Mouse (Mus musculus) forebrain, embryonic 11.5 days (tissue): ENCODE measurements at regions not wholly inside any gene's neighbourhood (a gene's known extent, or its start where the extent isn't known, plus 50 kb on each side); places are given as distances from the start of the nearest gene placed in this dataset.

Experiments
- ATAC-seq: fragments of 200-750 bp; cut with Nextera tagmentation; replicated peaks from 2 replicates; pipeline ENCODE4 v1.8.0; 2017; ENCODE audit warnings: moderate TSS enrichment; ENCODE audit not compliant: low FRiP score
- DNase-seq: peaks from one replicate; pipeline ENCODE4 v3.0.0-alpha.2; 2017; ENCODE audit warnings: low spot score
- H3K27ac ChIP-seq: fragments of 300-500 bp; sonication (generic); 2 replicates; pipeline ENCODE4 v1.5.1; 2014; ENCODE audit warnings: low read depth, low read length
- H3K27me3 ChIP-seq: fragments of 300-500 bp; sonication (generic); 2 replicates; pipeline ENCODE4 v1.6.1; 2014; ENCODE audit warnings: mild to moderate bottlenecking, low read length, mixed read lengths; ENCODE audit not compliant: control insufficient read depth, insufficient read depth
- H3K36me3 ChIP-seq: fragments of 300-500 bp; sonication (generic); 2 replicates; pipeline ENCODE4 v1.6.1; 2014; ENCODE audit warnings: mild to moderate bottlenecking, low read length, moderate library complexity, mixed read lengths; ENCODE audit not compliant: control insufficient read depth, insufficient read depth
- H3K4me1 ChIP-seq: fragments of 300-500 bp; sonication (generic); replicated peaks from 2 replicates; pipeline ENCODE4 v1.6.1; 2014; ENCODE audit warnings: low read length, mixed read lengths; ENCODE audit not compliant: control insufficient read depth, insufficient read depth
- H3K4me2 ChIP-seq: fragments of 300-500 bp; sonication (generic); 2 replicates; pipeline ENCODE4 v1.6.1; 2014; ENCODE audit warnings: low read depth, mild to moderate bottlenecking, low read length, moderate library complexity, mixed read lengths; ENCODE audit not compliant: severe bottlenecking
- H3K4me3 ChIP-seq: fragments of 300-500 bp; sonication (generic); 2 replicates; pipeline ENCODE4 v1.5.1; 2014; ENCODE audit warnings: low read depth, low read length
- H3K9ac ChIP-seq: fragments of 300-500 bp; sonication (generic); 2 replicates; pipeline ENCODE4 v1.6.1; 2014; ENCODE audit warnings: low read length
- H3K9me3 ChIP-seq: fragments of 300-500 bp; sonication (generic); 2 replicates; pipeline ENCODE4 v1.6.1; 2016; ENCODE audit warnings: low read length, mixed read lengths; ENCODE audit not compliant: control insufficient read depth
- WGBS: fragments of 180-500 bp; shearing (Covaris S2); extraction: QIAGEN DNeasy Blood & Tissue Kit; methylation state at CpG from one replicate; pipeline ENCODE4 v1.1.7; 2014; 5-methylcytosine and 5-hydroxymethylcytosine counted together

DNA sequence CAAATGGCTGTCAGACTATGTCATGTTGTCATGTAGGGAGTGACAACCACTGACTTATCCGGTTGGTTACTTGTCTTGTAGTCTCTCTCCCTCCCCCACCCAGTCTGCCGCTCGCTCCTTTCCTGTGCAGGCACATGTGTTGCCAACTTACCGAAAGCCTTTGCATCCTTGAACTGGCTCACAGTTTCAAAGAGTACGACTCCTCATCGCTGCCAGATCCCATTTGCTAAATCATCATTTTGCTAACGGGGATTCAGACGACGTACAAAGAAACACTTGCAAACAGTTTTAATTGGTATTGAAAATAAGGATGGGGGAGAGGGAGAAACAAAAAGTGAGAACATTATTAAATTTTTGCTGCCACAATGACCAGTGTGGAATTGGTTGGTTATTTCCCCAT, 582.7 kb downstream of the Vrk1 start:
- H3K9ac ChIP-seq: no peak overlapping the region
- no peak for ATAC-seq
- no peaks in the 10 kb centered on the region for H3K27me3 ChIP-seq
- no peaks in the 10 kb centered on the region for H3K9me3 ChIP-seq
- no peak overlapping the region for H3K4me3 ChIP-seq
- H3K36me3 ChIP-seq: no peaks in the 10 kb centered on the region
- no peak for DNase-seq
- H3K4me2 ChIP-seq: no peak overlapping the region
- no peaks in the 10 kb centered on the region for H3K4me1 ChIP-seq
- WGBS: 83% methylated on average over 9 of the region's 9 CpGs
- no peak overlapping the region for H3K27ac ChIP-seq

- no peaks in the 10 kb centered on the region for H3K9me3 ChIP-seq
- H3K4me2 ChIP-seq: no peak overlapping the region
- DNase-seq (no peak), ATAC-seq (no peak)
- no peak overlapping the region for H3K4me3 ChIP-seq
- WGBS: 76% methylated on average over 12 of the region's 12 CpGs
- no peaks in the 10 kb centered on the region for H3K4me1 ChIP-seq
- H3K36me3 ChIP-seq: no peaks in the 10 kb centered on the region
- H3K9ac ChIP-seq: no peak overlapping the region
- no peaks in the 10 kb centered on the region for H3K27me3 ChIP-seq
- H3K27ac ChIP-seq: no peak overlapping the region
Observed at GRCm38 (mm10) chr12:106597636-106598035, 587.6 kb downstream of the Vrk1 start.

DNA sequence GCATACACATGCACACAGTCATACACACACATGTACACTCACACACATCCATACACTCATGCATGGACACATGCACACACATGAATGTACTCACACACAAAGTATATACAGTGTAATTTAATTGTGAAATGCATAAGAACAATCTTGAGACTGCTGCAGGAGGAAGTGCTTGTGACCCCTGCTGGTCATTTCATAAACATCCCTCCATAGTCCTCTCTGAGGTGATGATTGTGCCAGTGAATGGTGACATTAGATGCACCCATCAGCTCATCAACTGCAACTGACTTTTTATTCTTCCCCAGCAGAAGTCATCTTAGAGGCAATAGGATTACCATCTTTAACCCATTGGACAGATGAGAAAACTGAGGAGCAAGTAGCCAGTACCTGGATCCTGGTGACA, 597.2 kb downstream of the Vrk1 start:
- Histone ChIP-seq H3K4me3 (no peak overlapping the region), H3K4me1 (no peaks in the 10 kb centered on the region; the same call in 1 of the 2 replicates), H3K4me2 (no peak overlapping the region), H3K9me3 (no peaks in the 10 kb centered on the region), H3K36me3 (no peaks in the 10 kb centered on the region), H3K27me3 (no peaks in the 10 kb centered on the region), H3K9ac (no peak overlapping the region), H3K27ac (no peak overlapping the region)
- ATAC-seq (no peak), DNase-seq (no peak)

DNA sequence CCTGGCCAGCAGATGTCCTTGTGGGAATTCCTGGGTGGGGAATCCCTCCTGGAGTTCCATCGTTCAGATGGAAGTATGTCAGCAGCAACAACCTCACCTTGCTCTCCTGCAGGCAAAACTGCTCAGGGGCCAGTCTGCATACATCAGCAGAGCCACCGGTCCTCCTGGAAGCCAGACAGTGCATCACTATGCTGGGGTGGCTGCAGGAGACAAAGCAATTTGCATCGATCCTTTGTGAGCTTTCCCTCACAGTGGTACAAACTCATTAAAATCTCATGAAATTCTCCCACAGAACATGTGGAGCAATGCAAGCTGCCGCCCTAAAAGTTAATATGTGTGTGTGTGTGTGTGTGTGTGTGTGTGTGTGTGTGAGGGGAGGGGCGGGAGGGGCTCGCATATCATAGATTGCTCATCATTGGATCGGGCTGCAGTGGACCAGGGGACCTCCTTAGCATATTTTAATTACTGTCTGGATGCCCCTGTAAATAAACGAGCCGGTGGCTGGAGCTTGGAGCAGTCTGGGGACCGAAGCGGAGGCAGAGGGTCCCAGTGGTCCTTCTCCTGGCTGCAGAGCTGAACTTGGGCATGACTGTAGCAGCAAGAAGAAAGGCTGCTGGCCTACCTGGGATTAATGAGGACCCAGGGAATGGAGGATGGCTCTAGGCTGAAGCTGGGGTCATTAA, 597.8 kb downstream of the Vrk1 start:
- 68% methylated on average over 11 of the region's 11 CpGs for WGBS
- no peak overlapping the region for H3K27ac ChIP-seq
- H3K4me3 ChIP-seq: no peak overlapping the region
- H3K27me3 ChIP-seq: no peaks in the 10 kb centered on the region
- ATAC-seq (no peak), DNase-seq (no peak)
- H3K4me2 ChIP-seq: no peak overlapping the region
- no peaks in the 10 kb centered on the region for H3K9me3 ChIP-seq
- no peaks in the 10 kb centered on the region for H3K36me3 ChIP-seq
- H3K9ac ChIP-seq: no peak overlapping the region
- no peaks in the 10 kb centered on the region; the same call in 1 of the 2 replicates for H3K4me1 ChIP-seq

GRCm38 (mm10) chr12:106618684-106619083, 608.7 kb downstream of the Vrk1 start:
- Histone ChIP-seq H3K9ac (no peak overlapping the region), H3K27ac (no peak overlapping the region), H3K36me3 (no peaks in the 10 kb centered on the region), H3K4me3 (no peak overlapping the region), H3K27me3 (no peaks in the 10 kb centered on the region), H3K4me1 (no peaks in the 10 kb centered on the region), H3K4me2 (no peak overlapping the region), H3K9me3 (no peaks in the 10 kb centered on the region)
- DNase-seq (no peak), ATAC-seq (no peak)
- WGBS: 93% methylated on average over 6 of the region's 6 CpGs

DNA sequence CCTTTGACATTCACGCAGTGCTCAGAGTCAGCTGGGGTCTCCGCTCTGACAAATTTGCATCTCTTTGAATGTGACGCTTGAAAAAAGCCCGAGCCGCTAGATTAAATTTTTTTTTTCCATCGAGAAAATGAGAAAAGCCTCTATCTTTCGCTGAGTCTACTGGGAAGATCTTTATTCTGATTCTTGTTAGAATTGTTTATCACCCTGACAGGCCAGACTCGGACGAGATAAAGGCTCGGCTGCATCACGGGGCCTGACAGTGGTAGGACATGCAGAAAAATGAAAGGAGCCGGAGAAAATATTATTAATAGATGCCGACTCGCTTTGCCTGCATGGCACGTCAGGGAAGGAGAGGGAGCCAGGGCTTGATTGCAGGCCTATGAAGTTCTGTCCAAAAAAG, 616.8 kb downstream of the Vrk1 start:
- H3K4me3 ChIP-seq: no peak overlapping the region
- DNase-seq (no peak), ATAC-seq (no peak)
- 72% methylated on average over 15 of the region's 15 CpGs for WGBS
- no peak overlapping the region for H3K4me2 ChIP-seq
- no peak overlapping the region for H3K27ac ChIP-seq
- no peak overlapping the region for H3K9ac ChIP-seq
- no peaks in the 10 kb centered on the region for H3K36me3 ChIP-seq
- no peaks in the 10 kb centered on the region for H3K9me3 ChIP-seq
- no peaks in the 10 kb centered on the region for H3K4me1 ChIP-seq
- H3K27me3 ChIP-seq: no peaks in the 10 kb centered on the region

- Histone ChIP-seq H3K9me3 (no peaks in the 10 kb centered on the region), H3K36me3 (no peaks in the 10 kb centered on the region), H3K27ac (no peak overlapping the region), H3K4me2 (no peak overlapping the region), H3K9ac (no peak overlapping the region), H3K4me1 (no peaks in the 10 kb centered on the region), H3K27me3 (no peaks in the 10 kb centered on the region), H3K4me3 (no peak overlapping the region)
- WGBS: 84% methylated on average over 7 of the region's 7 CpGs
- DNase-seq (no peak), ATAC-seq (no peak)
Observed at GRCm38 (mm10) chr12:106632566-106632965, 622.5 kb downstream of the Vrk1 start.

DNA sequence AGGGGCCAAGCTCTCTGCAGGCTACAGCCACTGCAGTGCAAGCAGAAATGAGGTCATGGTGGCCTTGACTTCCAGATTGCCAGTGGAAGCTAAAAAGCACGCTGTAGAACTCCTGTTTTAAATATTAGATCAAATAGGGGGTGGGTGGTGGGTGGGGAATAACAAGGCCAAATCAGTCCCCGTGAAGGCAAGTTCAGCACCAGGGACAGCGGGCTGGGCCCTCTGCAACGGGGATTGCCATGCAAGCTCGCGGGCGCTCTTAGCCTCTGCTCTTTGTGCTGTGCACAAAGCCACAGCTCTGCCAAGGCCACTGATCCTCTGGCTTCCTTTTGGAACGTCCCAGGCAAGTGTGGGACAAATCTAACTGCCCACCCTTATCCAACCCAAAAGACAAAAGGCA, 623.1 kb downstream of the Vrk1 start:
- ATAC-seq (no peak), DNase-seq (peak; percentile 85)
- Histone ChIP-seq H3K4me1 (no peaks in the 10 kb centered on the region), H3K9ac (no peak overlapping the region), H3K4me2 (no peak overlapping the region), H3K27me3 (no peaks in the 10 kb centered on the region), H3K36me3 (no peaks in the 10 kb centered on the region), H3K4me3 (no peak overlapping the region), H3K9me3 (no peaks in the 10 kb centered on the region), H3K27ac (no peak overlapping the region)
- 6% methylated on average over 8 of the region's 8 CpGs for WGBS

GRCm38 (mm10) chr12:106658317-106658716, 648.3 kb downstream of the Vrk1 start:
- H3K27ac ChIP-seq: no peak overlapping the region
- DNase-seq: no peak
- no peaks in the 10 kb centered on the region; the same call in 1 of the 2 replicates for H3K4me1 ChIP-seq
- no peak overlapping the region for H3K9ac ChIP-seq
- no peaks in the 10 kb centered on the region for H3K27me3 ChIP-seq
- WGBS: 30% methylated on average over 8 of the region's 8 CpGs
- no peak overlapping the region for H3K4me2 ChIP-seq
- ATAC-seq: no peak
- no peaks in the 10 kb centered on the region for H3K36me3 ChIP-seq
- H3K9me3 ChIP-seq: no peaks in the 10 kb centered on the region
- H3K4me3 ChIP-seq: no peak overlapping the region
